Mouse (Mus musculus): Measurements from ENCODE around the gene Fam83g. TPM values are rescaled to one million over a fixed set of nuclear protein-coding genes. Genes with fewer than 3 reads are reported as not detected.

The Fam83g gene
- total and polyA plus RNA-seq, 2 experiments: 1.0 to 1.4 TPM

- Histone ChIP-seq H3K79me2 (ENCODE audit: control insufficient read depth, insufficient read depth, low read length) (no peaks in the 10 kb centered on the region), H3K9ac (ENCODE audit: low read depth, low read length) (no peak overlapping the region), H3K4me1 (ENCODE audit: control insufficient read depth, insufficient read depth, low read length) (0 out of 2 replicates have a peak, but pooled peaks cover 2% of the 10 kb centered on the region), H3K36me3 (ENCODE audit: control insufficient read depth, insufficient read depth, low read length) (peaks cover 56% of the 10 kb centered on the region), H3K4me3 (ENCODE audit: insufficient read depth, low read depth, low read length) (no peak overlapping the region), H3K27me3 (ENCODE audit: control insufficient read depth, insufficient read depth, low read length) (no peaks in the 10 kb centered on the region), H3K27ac (replicated peaks; ENCODE audit: insufficient read depth, low read depth, low read length) (no peak overlapping the region)
- no peak for TF ChIP-seq CTCF (IDR thresholded peaks at IDR 0.05; ENCODE audit: low read depth, low read length)
- TF ChIP-seq POLR2A (IDR thresholded peaks at IDR 0.05; ENCODE audit: extremely low read depth, insufficient read depth, low read length): no peak
- DNase-seq (ENCODE audit: extremely low read depth, low read depth, low spot score): no peak
- WGBS: 83% methylated on average over 7 of the region's 7 CpGs
Measured at GRCm38 (mm10) chr11:61732672-61733071, 48.8 kb downstream of the Fam83g start.

DNA sequence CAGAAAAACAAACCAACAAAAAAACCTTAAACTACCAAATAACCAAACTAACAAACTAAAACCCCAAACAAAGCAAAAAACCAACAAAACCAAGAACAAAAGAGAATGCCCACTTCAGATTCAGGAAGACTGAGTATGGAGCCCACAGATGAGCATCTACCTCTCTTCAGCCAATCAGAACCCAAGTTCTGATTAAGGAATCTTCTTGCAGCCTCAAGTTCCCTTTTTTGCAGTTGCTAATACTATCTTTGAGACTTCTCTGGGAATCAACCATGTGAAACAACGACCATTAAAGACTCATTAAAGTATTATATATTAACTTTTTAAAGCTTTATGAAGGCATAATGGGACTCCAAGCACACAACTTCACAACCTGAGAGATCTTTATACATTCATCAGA is 53.4 kb downstream of the Fam83g start:
- Histone ChIP-seq H3K27ac (replicated peaks; ENCODE audit: insufficient read depth, low read depth, low read length) (no peak overlapping the region), H3K36me3 (ENCODE audit: control insufficient read depth, insufficient read depth, low read length) (peaks cover 62% of the 10 kb centered on the region), H3K4me3 (ENCODE audit: insufficient read depth, low read depth, low read length) (no peak overlapping the region), H3K27me3 (ENCODE audit: control insufficient read depth, insufficient read depth, low read length) (no peaks in the 10 kb centered on the region), H3K9ac (ENCODE audit: low read depth, low read length) (no peak overlapping the region), H3K79me2 (ENCODE audit: control insufficient read depth, insufficient read depth, low read length) (no peaks in the 10 kb centered on the region), H3K4me1 (ENCODE audit: control insufficient read depth, insufficient read depth, low read length) (no peaks in the 10 kb centered on the region)
- 89% methylated on average over 1 of the region's 1 CpGs for WGBS
- TF ChIP-seq CTCF (IDR thresholded peaks at IDR 0.05; ENCODE audit: low read depth, low read length): no peak
- no peak for TF ChIP-seq POLR2A (IDR thresholded peaks at IDR 0.05; ENCODE audit: extremely low read depth, insufficient read depth, low read length)
- no peak for DNase-seq (ENCODE audit: extremely low read depth, low read depth, low spot score)

GRCm38 (mm10) chr11:61740500-61740899 is 56.6 kb downstream of the Fam83g start:
- Histone ChIP-seq H3K36me3 (ENCODE audit: control insufficient read depth, insufficient read depth, low read length) (peaks cover 64% of the 10 kb centered on the region), H3K4me1 (ENCODE audit: control insufficient read depth, insufficient read depth, low read length) (no peaks in the 10 kb centered on the region), H3K79me2 (ENCODE audit: control insufficient read depth, insufficient read depth, low read length) (no peaks in the 10 kb centered on the region), H3K27me3 (ENCODE audit: control insufficient read depth, insufficient read depth, low read length) (no peaks in the 10 kb centered on the region), H3K4me3 (ENCODE audit: insufficient read depth, low read depth, low read length) (no peak overlapping the region), H3K9ac (ENCODE audit: low read depth, low read length) (no peak overlapping the region), H3K27ac (replicated peaks; ENCODE audit: insufficient read depth, low read depth, low read length) (no peak overlapping the region)
- TF ChIP-seq POLR2A (IDR thresholded peaks at IDR 0.05; ENCODE audit: extremely low read depth, insufficient read depth, low read length): no peak
- TF ChIP-seq CTCF (IDR thresholded peaks at IDR 0.05; ENCODE audit: low read depth, low read length): no peak
- WGBS: 94% methylated on average over 1 of the region's 1 CpGs
- DNase-seq (ENCODE audit: extremely low read depth, low read depth, low spot score): no peak

DNA sequence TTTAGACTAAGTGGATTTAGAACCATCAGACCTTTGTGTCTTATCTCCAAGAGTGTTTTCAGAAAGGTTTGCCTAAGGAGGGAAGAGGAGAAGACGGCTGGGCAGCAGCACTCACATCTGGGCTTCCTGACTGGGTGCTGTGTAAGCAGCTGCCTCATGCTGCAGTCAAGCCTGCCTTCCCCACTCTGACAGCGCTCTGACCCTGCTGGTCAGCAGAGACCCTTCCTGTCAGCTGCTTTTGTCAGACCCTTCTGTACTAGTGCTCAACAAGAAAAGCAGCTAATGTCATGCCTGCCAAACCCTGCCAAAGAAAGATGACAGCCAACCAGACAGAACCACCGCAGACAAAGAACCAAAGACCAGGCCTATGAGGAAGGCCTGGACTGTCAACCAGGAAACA is 59.9 kb downstream of the Fam83g start:
- Histone ChIP-seq H3K4me1 (ENCODE audit: control insufficient read depth, insufficient read depth, low read length) (no peaks in the 10 kb centered on the region), H3K36me3 (ENCODE audit: control insufficient read depth, insufficient read depth, low read length) (peaks cover 57% of the 10 kb centered on the region), H3K79me2 (ENCODE audit: control insufficient read depth, insufficient read depth, low read length) (no peaks in the 10 kb centered on the region), H3K4me3 (ENCODE audit: insufficient read depth, low read depth, low read length) (no peak overlapping the region), H3K9ac (ENCODE audit: low read depth, low read length) (no peak overlapping the region), H3K27me3 (ENCODE audit: control insufficient read depth, insufficient read depth, low read length) (no peaks in the 10 kb centered on the region), H3K27ac (replicated peaks; ENCODE audit: insufficient read depth, low read depth, low read length) (no peak overlapping the region)
- TF ChIP-seq POLR2A (IDR thresholded peaks at IDR 0.05; ENCODE audit: extremely low read depth, insufficient read depth, low read length) (no peak), CTCF (IDR thresholded peaks at IDR 0.05; ENCODE audit: low read depth, low read length) (no peak)
- WGBS: 78% methylated on average over 3 of the region's 3 CpGs
- DNase-seq (ENCODE audit: extremely low read depth, low read depth, low spot score): no peak

DNA sequence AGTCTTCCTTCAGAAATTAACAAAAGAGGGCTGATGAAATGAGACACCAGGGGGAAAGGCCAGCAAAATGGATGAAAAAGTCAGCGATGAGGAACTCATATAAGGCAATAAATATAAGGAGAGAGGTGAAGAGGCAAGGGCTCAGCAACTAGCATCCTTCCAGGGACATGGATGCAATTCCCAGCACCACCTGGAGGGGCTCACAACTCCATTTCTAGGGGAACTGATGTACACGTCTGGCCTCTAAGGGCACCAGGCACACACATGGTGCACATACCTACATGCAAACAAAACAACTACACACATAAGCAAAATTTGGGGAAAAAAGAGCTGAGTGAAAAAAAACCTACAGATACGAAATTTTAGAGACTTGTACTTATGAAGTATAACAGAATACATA is 60.6 kb downstream of the Fam83g start:
- no peak overlapping the region for H3K4me3 ChIP-seq (ENCODE audit: insufficient read depth, low read depth, low read length)
- H3K27ac ChIP-seq (replicated peaks; ENCODE audit: insufficient read depth, low read depth, low read length): no peak overlapping the region
- no peaks in the 10 kb centered on the region for H3K79me2 ChIP-seq (ENCODE audit: control insufficient read depth, insufficient read depth, low read length)
- H3K9ac ChIP-seq (ENCODE audit: low read depth, low read length): no peak overlapping the region
- peaks cover 52% of the 10 kb centered on the region for H3K36me3 ChIP-seq (ENCODE audit: control insufficient read depth, insufficient read depth, low read length)
- 81% methylated on average over 3 of the region's 3 CpGs for WGBS
- DNase-seq (ENCODE audit: extremely low read depth, low read depth, low spot score): no peak
- TF ChIP-seq CTCF (IDR thresholded peaks at IDR 0.05; ENCODE audit: low read depth, low read length) (0 out of 2 replicates have a peak, but pooled peaks have one; percentile 8), POLR2A (IDR thresholded peaks at IDR 0.05; ENCODE audit: extremely low read depth, insufficient read depth, low read length) (no peak)
- no peaks in the 10 kb centered on the region for H3K27me3 ChIP-seq (ENCODE audit: control insufficient read depth, insufficient read depth, low read length)
- H3K4me1 ChIP-seq (ENCODE audit: control insufficient read depth, insufficient read depth, low read length): no peaks in the 10 kb centered on the region

DNA sequence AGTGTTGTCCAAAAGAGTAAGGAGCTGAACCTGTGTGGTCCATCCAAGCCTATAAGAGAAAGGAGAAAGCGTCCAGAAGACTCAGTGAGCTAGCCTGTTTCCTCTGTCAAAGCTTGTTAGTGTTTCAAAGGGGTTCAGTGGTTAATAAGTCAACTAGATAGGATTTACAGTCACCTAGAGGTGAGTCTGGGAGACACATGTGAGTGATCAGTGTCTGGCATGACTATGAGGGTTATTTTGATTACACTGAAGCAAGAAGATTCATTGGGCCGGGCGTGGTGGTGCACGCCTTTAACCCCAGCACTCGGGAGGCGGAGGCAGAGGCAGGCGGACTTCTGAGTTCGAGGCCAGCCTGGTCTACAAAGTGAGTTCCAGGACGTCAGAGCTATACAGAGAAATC is 61.9 kb downstream of the Fam83g start:
- TF ChIP-seq POLR2A (IDR thresholded peaks at IDR 0.05; ENCODE audit: extremely low read depth, insufficient read depth, low read length) (no peak), CTCF (IDR thresholded peaks at IDR 0.05; ENCODE audit: low read depth, low read length) (no peak)
- Histone ChIP-seq H3K27ac (replicated peaks; ENCODE audit: insufficient read depth, low read depth, low read length) (no peak overlapping the region), H3K4me1 (ENCODE audit: control insufficient read depth, insufficient read depth, low read length) (no peaks in the 10 kb centered on the region), H3K79me2 (ENCODE audit: control insufficient read depth, insufficient read depth, low read length) (no peaks in the 10 kb centered on the region), H3K9ac (ENCODE audit: low read depth, low read length) (no peak overlapping the region), H3K4me3 (ENCODE audit: insufficient read depth, low read depth, low read length) (no peak overlapping the region), H3K36me3 (ENCODE audit: control insufficient read depth, insufficient read depth, low read length) (peaks cover 54% of the 10 kb centered on the region), H3K27me3 (ENCODE audit: control insufficient read depth, insufficient read depth, low read length) (no peaks in the 10 kb centered on the region)
- no peak for DNase-seq (ENCODE audit: extremely low read depth, low read depth, low spot score)
- 95% methylated on average over 9 of the region's 9 CpGs for WGBS
